Mouse (Mus musculus) heart, adult 11 months (tissue): Measurements from ENCODE around the gene Gnmt.
"Not testable (repeated sequence)": the region's sequence is repeated elsewhere in the genome, so short reads cannot be mapped to it uniquely, and the experiment has no call there.

ENCODE experiments used
- DNase-seq: peaks from one replicate; pipeline ENCODE4 v3.0.0; 2022

The Gnmt gene

GRCm38 (mm10) chr17:46728904-46729318 lies at the start of gene Gnmt:
Gnmt (minus strand) TSS chr17:46729168.
- peak; percentile 94 for DNase-seq

- no peak for DNase-seq
Measured at GRCm38 (mm10) chr17:46776087-46776486, 47.1 kb upstream of the Gnmt start.

GRCm38 (mm10) chr17:46775070-46775469 lies 46.1 kb upstream of the Gnmt start:
- peak; percentile 92 for DNase-seq

- no peak for DNase-seq
Measured at GRCm38 (mm10) chr17:46774131-46774472, 45.1 kb upstream of the Gnmt start.

GRCm38 (mm10) chr17:46773278-46774130 lies 44.5 kb upstream of the Gnmt start:
- no peak for DNase-seq

GRCm38 (mm10) chr17:46772404-46773277 lies 43.7 kb upstream of the Gnmt start, which contains the start of gene 2310039H08Rik:
2310039H08Rik (plus strand) TSS chr17:46772635.
- DNase-seq: peak; percentile 99

GRCm38 (mm10) chr17:46772038-46772403 lies 43.1 kb upstream of the Gnmt start:
- no peak for DNase-seq

- peak; percentile 92 for DNase-seq
Measured at GRCm38 (mm10) chr17:46771616-46772015, 42.6 kb upstream of the Gnmt start.

GRCm38 (mm10) chr17:46771025-46771424 lies 42.1 kb upstream of the Gnmt start:
- no peak for DNase-seq

- peak; percentile 89 for DNase-seq
Measured at GRCm38 (mm10) chr17:46770546-46770945, 41.6 kb upstream of the Gnmt start.

GRCm38 (mm10) chr17:46767868-46768267 lies 38.9 kb upstream of the Gnmt start:
- DNase-seq: no peak

GRCm38 (mm10) chr17:46764916-46765315 lies 35.9 kb upstream of the Gnmt start:
- not testable (repeated sequence) for DNase-seq

- DNase-seq: no peak
Measured at GRCm38 (mm10) chr17:46763544-46763943, 34.6 kb upstream of the Gnmt start, which contains the start of gene Ptcra. Ptcra (minus strand) TSS chr17:46763712.

- DNase-seq: no peak
Measured at GRCm38 (mm10) chr17:46758753-46759152, 29.8 kb upstream of the Gnmt start.

GRCm38 (mm10) chr17:46751794-46752556 lies 23.0 kb upstream of the Gnmt start, which contains the start of gene Cnpy3:
Cnpy3 (minus strand) TSS chr17:46752214.
- peak; percentile 100 for DNase-seq

- no peak for DNase-seq
Measured at GRCm38 (mm10) chr17:46751056-46751793, 22.3 kb upstream of the Gnmt start.

- no peak for DNase-seq
Measured at GRCm38 (mm10) chr17:46750580-46750979, 21.6 kb upstream of the Gnmt start.

- no peak for DNase-seq
Measured at GRCm38 (mm10) chr17:46749282-46749681, 20.3 kb upstream of the Gnmt start.

- no peak for DNase-seq
Measured at GRCm38 (mm10) chr17:46747806-46748205, 18.8 kb upstream of the Gnmt start.

GRCm38 (mm10) chr17:46747234-46747633 lies 18.3 kb upstream of the Gnmt start:
- peak; percentile 92 for DNase-seq

GRCm38 (mm10) chr17:46745506-46745905 lies 16.5 kb upstream of the Gnmt start:
- no peak for DNase-seq

GRCm38 (mm10) chr17:46742986-46743385 lies 14.0 kb upstream of the Gnmt start:
- no peak for DNase-seq
